Mouse (Mus musculus) limb, embryonic 11.5 days (tissue): ENCODE measurements at regions not wholly inside any gene's neighbourhood (a gene's known extent, or its start where the extent isn't known, plus 50 kb on each side); places are given as distances from the start of the nearest gene placed in this dataset.

Experiments
- ATAC-seq: fragments of 200-750 bp; cut with Nextera tagmentation; 2 replicates; pipeline ENCODE4 v1.8.0; 2017; ENCODE audit warnings: low read depth; ENCODE audit not compliant: insufficient number of reproducible peaks, low FRiP score, low TSS enrichment
- DNase-seq: peaks from one replicate; pipeline ENCODE4 v3.0.0-alpha.2; 2015; ENCODE audit warnings: low spot score
- H3K27ac ChIP-seq: fragments of 300-500 bp; sonication (generic); replicated peaks from 2 replicates; pipeline ENCODE4 v1.5.1; 2014; ENCODE audit warnings: low read depth, mild to moderate bottlenecking, low read length
- H3K27me3 ChIP-seq: fragments of 300-500 bp; sonication (generic); 2 replicates; pipeline ENCODE4 v1.6.1; 2014; ENCODE audit warnings: mild to moderate bottlenecking, low read length, mixed read lengths; ENCODE audit not compliant: control insufficient read depth, insufficient read depth
- H3K36me3 ChIP-seq: fragments of 300-500 bp; sonication (generic); 2 replicates; pipeline ENCODE4 v1.6.1; 2014; ENCODE audit warnings: mild to moderate bottlenecking, low read length, moderate library complexity, mixed read lengths; ENCODE audit not compliant: control insufficient read depth, insufficient read depth
- H3K4me1 ChIP-seq: fragments of 300-500 bp; sonication (generic); 2 replicates; pipeline ENCODE4 v1.6.1; 2014; ENCODE audit warnings: low read length, mixed read lengths; ENCODE audit not compliant: control insufficient read depth, insufficient read depth
- H3K4me2 ChIP-seq: fragments of 300-500 bp; sonication (generic); 2 replicates; pipeline ENCODE4 v1.6.1; 2014; ENCODE audit warnings: low read depth, mild to moderate bottlenecking, moderate library complexity; ENCODE audit not compliant: severe bottlenecking
- H3K4me3 ChIP-seq: fragments of 300-500 bp; sonication (generic); 2 replicates; pipeline ENCODE4 v1.5.1; 2014; ENCODE audit warnings: low read depth, low read length
- H3K9ac ChIP-seq: fragments of 300-500 bp; sonication (generic); 2 replicates; pipeline ENCODE4 v1.6.1; 2014; ENCODE audit warnings: mild to moderate bottlenecking, low read length
- H3K9me3 ChIP-seq: fragments of 300-500 bp; sonication (generic); 2 replicates; pipeline ENCODE4 v1.6.1; 2016; ENCODE audit warnings: low read length; ENCODE audit not compliant: control insufficient read depth
- WGBS: fragments of 180-500 bp; shearing (Covaris S2); extraction: QIAGEN DNeasy Blood & Tissue Kit; methylation state at CpG from one replicate; pipeline ENCODE4 v1.1.7; 2014; 5-methylcytosine and 5-hydroxymethylcytosine counted together

DNA sequence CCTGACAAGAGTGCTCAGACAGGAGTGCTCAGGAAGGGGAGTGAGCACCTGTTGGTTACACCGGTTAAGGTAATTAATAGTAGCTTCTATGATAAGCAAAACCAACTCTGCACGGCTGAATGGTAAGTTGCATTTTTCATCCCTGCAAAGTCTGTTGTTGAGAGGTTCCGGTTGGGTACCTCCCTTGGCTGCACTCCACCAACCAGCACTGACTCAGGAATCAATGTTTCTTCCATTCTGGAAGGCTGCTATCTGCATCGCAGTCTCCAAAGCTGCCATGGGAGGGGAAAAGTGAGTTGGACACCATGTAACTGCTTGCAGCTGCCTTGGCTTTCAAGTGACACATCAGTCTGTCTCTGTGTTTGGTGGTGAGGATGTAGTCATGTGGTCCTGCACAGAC is 93.0 kb upstream of the Cacna2d3 start:
- Histone ChIP-seq H3K27ac (no peak overlapping the region), H3K27me3 (no peaks in the 10 kb centered on the region), H3K9me3 (no peaks in the 10 kb centered on the region), H3K4me2 (no peak overlapping the region), H3K4me3 (no peak overlapping the region), H3K36me3 (no peaks in the 10 kb centered on the region), H3K4me1 (no peaks in the 10 kb centered on the region), H3K9ac (no peak overlapping the region)
- WGBS: 88% methylated on average over 4 of the region's 4 CpGs
- no peak for DNase-seq
- no peak for ATAC-seq

DNA sequence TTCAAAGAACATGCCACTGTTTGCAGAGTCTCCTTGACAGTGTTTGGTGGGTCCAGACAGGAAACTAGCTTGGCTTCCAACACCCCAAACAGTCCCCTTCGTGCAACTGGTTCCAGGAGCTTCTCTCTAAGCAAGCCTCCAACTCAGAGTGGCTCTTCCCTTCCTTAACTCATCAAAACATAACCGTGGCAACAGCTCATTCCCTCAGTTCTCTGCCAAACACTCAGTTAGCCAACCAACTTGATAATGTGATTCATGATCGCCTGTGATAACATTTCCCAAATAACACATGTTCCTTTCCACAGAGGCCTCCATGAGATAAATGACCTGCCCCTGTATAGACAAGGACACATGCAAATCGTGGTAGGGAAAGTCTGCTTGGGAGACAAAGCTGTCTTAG is 95.9 kb upstream of the Cacna2d3 start:
- ATAC-seq: no peak
- no peak overlapping the region for H3K4me3 ChIP-seq
- no peak overlapping the region for H3K9ac ChIP-seq
- H3K27me3 ChIP-seq: no peaks in the 10 kb centered on the region
- 78% methylated on average over 4 of the region's 4 CpGs for WGBS
- no peak for DNase-seq
- no peak overlapping the region for H3K4me2 ChIP-seq
- no peak overlapping the region for H3K27ac ChIP-seq
- no peaks in the 10 kb centered on the region for H3K9me3 ChIP-seq
- H3K36me3 ChIP-seq: no peaks in the 10 kb centered on the region
- no peaks in the 10 kb centered on the region for H3K4me1 ChIP-seq

DNA sequence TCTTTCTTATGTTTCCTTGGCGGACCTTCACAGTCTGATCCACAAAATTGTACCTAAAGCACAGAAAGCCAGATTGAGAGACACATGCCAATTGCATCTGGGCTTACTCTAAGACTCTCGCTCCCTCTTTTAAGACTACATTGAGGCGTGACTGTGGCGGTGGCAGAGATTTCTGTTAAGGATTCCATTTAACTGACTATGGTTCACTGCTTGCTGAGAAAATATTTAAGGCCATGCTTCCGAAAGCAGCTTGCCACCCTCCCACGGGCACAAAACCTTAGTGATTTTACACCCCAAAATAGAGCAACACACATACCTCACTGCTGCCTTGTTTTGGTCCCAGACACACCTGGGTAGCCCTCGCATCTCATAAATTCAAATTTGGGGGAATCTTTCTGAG is 96.6 kb upstream of the Cacna2d3 start:
- 96% methylated on average over 7 of the region's 7 CpGs for WGBS

DNA sequence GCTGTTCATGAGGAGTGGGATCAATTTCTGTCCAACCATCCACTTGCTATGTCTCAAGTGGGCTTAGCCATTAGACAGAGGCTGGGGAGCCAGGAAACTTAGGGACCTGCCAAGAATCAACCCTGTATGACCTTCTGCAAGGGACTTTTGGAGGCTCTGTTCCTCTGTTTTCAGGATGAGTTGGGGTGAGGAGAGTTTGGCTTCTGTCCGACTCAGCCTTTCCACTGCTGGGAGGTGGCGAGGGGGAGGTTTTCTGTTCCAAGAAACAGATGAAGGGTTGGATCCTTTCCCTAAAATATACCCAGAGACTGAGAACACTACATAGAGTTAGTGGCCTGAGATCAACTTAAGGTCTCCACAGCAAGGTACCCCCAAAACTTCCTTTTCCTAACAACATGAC is 97.1 kb upstream of the Cacna2d3 start:
- ATAC-seq (no peak), DNase-seq (no peak)
- Histone ChIP-seq H3K4me2 (no peak overlapping the region), H3K4me3 (no peak overlapping the region), H3K27ac (no peak overlapping the region), H3K36me3 (no peaks in the 10 kb centered on the region), H3K27me3 (no peaks in the 10 kb centered on the region), H3K4me1 (no peaks in the 10 kb centered on the region), H3K9me3 (no peaks in the 10 kb centered on the region), H3K9ac (no peak overlapping the region)
- 82% methylated on average over 2 of the region's 2 CpGs for WGBS

More for the DNA sequence above, 96.6 kb upstream of the Cacna2d3 start:
- no peak overlapping the region for H3K4me3 ChIP-seq
- DNase-seq (no peak), ATAC-seq (no peak)
- no peak overlapping the region for H3K9ac ChIP-seq
- H3K36me3 ChIP-seq: no peaks in the 10 kb centered on the region
- no peaks in the 10 kb centered on the region for H3K4me1 ChIP-seq
- no peak overlapping the region for H3K27ac ChIP-seq
- H3K9me3 ChIP-seq: no peaks in the 10 kb centered on the region
- no peaks in the 10 kb centered on the region for H3K27me3 ChIP-seq
- H3K4me2 ChIP-seq: no peak overlapping the region

DNA sequence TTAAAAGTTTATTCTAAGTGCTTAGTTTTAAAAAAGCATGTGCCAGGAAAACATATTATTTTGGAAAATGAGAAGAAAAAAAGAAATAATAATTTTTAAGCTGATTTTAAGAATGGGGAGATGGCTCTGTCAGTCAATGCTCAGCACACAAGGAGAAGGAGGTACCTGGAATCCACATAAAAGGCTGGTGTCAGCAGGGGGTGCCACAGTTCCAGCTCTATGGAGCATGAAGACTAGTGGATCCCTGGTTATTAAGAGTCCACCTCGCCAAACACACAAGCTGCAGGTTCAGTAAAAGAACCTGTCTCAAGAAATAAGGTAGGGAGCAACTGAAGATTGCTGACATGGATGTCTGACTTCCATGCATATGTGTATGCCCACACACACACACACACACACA is 115.4 kb upstream of the Cacna2d3 start:
- 67% methylated on average over 1 of the region's 1 CpGs for WGBS

DNA sequence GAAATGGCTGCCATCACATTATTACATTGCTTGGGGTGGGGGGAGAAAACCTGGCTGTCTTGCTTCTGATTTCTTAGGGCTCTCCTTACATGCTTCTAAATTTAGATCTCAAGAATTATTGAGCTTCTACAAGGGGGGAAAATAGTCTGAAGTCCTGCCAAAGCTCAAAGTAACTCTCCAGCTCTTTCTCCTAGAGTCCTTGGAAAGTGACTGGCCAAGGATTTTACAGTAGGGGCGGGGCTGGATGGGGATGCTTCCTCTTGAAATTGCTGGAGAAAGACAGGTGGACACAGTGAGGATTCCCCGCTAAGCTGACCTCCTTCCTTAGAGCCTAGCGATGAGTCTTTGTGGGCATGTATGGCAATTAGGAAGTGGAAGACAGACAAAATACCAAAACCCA is 117.9 kb upstream of the Cacna2d3 start:
- Histone ChIP-seq H3K4me3 (no peak overlapping the region), H3K36me3 (no peaks in the 10 kb centered on the region), H3K27ac (no peak overlapping the region), H3K4me2 (no peak overlapping the region), H3K4me1 (no peaks in the 10 kb centered on the region), H3K9ac (no peak overlapping the region), H3K27me3 (no peaks in the 10 kb centered on the region), H3K9me3 (no peaks in the 10 kb centered on the region)
- ATAC-seq (no peak), DNase-seq (no peak)
- 83% methylated on average over 3 of the region's 3 CpGs for whole genome bisulfite sequencing

More for the DNA sequence above, 115.4 kb upstream of the Cacna2d3 start:
- H3K4me1 ChIP-seq: no peaks in the 10 kb centered on the region
- H3K36me3 ChIP-seq: no peaks in the 10 kb centered on the region
- H3K4me3 ChIP-seq: no peak overlapping the region
- no peak overlapping the region for H3K4me2 ChIP-seq
- H3K9ac ChIP-seq: no peak overlapping the region
- no peaks in the 10 kb centered on the region for H3K27me3 ChIP-seq
- DNase-seq: no peak
- H3K27ac ChIP-seq: no peak overlapping the region
- no peaks in the 10 kb centered on the region for H3K9me3 ChIP-seq
- ATAC-seq: no peak

DNA sequence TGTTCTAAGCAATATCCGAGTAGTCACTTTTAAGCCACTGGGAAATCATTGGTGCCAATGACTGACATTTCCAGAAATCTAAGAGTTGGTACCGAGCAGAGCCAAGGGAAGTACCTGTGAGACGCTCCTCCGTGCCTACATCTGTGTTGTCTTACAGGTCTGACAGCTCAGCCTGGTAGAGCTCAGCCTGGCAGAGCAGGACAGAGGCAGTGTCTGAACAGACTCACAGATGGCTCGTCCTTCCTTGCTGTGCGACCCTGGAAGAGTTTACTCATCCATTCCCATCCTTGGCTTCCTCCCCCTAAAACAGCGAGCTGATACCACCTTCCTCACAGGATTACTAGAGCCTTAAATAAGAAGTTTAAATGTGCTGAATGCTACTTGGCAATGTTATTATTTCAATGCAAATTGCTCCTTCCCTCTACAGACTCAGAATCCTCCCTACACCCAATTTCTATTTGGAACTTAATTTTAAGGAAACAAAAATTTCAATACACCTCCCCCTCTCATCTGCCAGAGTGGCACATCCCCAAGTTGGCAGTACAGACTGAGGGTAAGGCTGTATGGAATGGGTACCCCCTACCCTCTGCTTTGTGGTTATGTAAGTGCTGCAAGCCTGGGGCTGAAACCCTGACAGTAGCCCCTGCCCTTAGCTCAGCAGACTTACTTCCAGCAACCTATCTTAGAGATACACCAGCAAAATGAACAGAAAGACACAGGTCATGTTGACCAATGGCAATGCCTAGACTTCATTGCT is 119.9 kb upstream of the Cacna2d3 start:
- Histone ChIP-seq H3K4me3 (no peak overlapping the region), H3K27ac (no peak overlapping the region), H3K27me3 (no peaks in the 10 kb centered on the region), H3K9me3 (no peaks in the 10 kb centered on the region), H3K4me2 (no peak overlapping the region), H3K36me3 (no peaks in the 10 kb centered on the region), H3K4me1 (no peaks in the 10 kb centered on the region), H3K9ac (no peak overlapping the region)
- ATAC-seq: no peak
- DNase-seq: no peak
- WGBS: 86% methylated on average over 7 of the region's 7 CpGs

DNA sequence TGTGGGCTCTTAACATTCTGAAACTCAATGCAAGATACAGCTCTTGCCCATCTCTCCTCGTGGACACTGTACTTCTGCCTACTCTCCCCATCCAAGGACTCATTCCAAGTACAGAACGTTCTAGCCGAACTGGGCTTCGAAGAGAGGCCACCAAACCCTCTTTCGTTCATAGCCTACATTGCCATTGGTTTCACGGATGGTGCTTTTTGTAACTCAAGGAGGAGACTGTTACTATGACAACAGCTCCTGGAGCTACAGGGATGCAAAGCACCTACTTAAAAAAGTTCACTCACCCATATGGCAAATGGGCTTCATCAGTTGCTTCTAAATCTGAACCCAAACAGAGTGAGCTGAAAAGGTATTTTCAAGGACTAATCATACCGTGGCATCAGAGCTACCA is 120.4 kb upstream of the Selenok start:
- no peak overlapping the region for H3K9ac ChIP-seq
- no peak for DNase-seq
- H3K9me3 ChIP-seq: no peaks in the 10 kb centered on the region
- H3K27ac ChIP-seq: no peak overlapping the region
- H3K4me2 ChIP-seq: no peak overlapping the region
- no peak overlapping the region for H3K4me3 ChIP-seq
- 89% methylated on average over 7 of the region's 7 CpGs for WGBS
- H3K27me3 ChIP-seq: no peaks in the 10 kb centered on the region
- no peak for ATAC-seq
- no peaks in the 10 kb centered on the region for H3K36me3 ChIP-seq
- no peaks in the 10 kb centered on the region for H3K4me1 ChIP-seq

DNA sequence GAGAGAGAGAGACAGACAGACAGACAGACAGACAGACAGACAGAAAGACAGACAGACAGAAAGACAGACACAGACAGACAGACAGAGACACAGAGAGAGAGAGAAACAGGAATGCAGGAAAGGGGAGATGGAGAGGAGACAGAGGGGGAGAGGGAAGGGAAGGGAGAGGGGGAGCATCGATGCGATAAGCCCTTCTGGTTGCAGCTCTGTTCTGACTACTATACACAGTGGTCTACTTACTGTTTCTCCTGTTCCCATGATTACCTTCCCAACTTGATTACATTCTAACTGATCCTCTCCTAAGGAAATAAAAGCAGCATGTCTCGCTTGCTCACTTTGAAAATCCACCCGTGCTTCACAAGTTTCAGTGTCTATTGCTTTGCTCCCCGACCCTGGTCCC is 116.8 kb upstream of the Selenok start:
- H3K9ac ChIP-seq: no peak overlapping the region
- ATAC-seq: no peak
- no peak overlapping the region for H3K27ac ChIP-seq
- H3K4me2 ChIP-seq: no peak overlapping the region
- 69% methylated on average over 5 of the region's 5 CpGs for WGBS
- no peaks in the 10 kb centered on the region for H3K36me3 ChIP-seq
- no peak overlapping the region for H3K4me3 ChIP-seq
- H3K27me3 ChIP-seq: no peaks in the 10 kb centered on the region
- DNase-seq: no peak
- no peaks in the 10 kb centered on the region for H3K9me3 ChIP-seq
- no peaks in the 10 kb centered on the region for H3K4me1 ChIP-seq
